Mouse (Mus musculus): ENCODE data around the gene Gm14322.
"Not testable (repeated sequence)": the region's sequence is repeated elsewhere in the genome, so short reads cannot be mapped to it uniquely, and the experiment has no call there.

The Gm14322 gene

GRCm38 (mm10) chr2:177758941-177759558 lies at the start of gene Gm14322:
Gene Gm14322 (plus strand): TSS chr2:177759288.
- peak; percentile 76 for DNase-seq

- DNase-seq, result not testable (repeated sequence)
Measured at GRCm38 (mm10) chr2:177741487-177741886, 17.6 kb upstream of the Gm14322 start.

DNA sequence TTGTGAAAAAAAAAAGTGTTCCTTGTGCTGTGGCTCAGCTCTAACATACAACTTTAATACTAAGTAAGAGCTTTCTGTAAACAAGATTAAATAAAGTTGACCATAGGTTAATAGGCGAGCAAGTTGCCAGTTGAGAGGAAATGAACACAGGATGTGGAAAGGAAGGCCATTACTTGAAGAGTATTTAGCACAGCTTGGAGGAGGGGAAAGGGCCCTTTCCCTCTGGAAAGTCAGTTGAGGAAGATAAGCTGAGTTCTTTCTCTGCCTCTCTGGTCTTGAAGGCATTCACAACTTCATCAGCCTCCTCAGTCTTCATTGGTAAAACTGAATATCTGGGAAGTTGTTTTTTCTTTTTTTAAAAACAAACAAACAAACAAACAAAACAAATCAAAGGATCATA lies 28.3 kb downstream of the Gm14322 start:
- DNase-seq, result not testable (repeated sequence)

DNA sequence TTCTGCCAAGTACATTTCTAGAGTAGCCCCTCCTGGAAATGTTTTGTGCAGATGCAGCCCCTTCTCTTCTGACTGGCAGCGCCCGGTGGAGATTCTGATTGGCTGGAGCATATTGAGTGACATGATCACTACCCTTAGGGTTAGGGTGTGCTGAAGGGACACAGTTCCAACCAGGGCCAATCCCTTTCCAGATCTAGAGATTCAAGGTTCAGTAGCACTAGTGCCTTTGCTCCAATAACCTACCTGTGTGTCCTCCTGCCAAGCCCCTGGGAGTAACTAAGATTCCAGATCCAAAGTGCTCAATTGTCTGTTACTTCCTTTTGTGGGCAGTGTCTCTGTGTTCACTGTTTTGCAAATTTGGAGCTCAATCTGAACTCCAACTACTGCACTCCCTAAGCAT lies 47.1 kb downstream of the Gm14322 start:
- DNase-seq, result not testable (repeated sequence)

All from cerebellum, adult 9-11 months (tissue).